Mouse (Mus musculus) embryonic facial prominence, embryonic 14.5 days (tissue): ENCODE data around the gene Macrod2. TPM values are rescaled to one million over a fixed set of nuclear protein-coding genes. Genes with fewer than 3 reads are reported as not detected.
A peak's percentile ranks its signal among the peaks of the same experiment; 100 is the strongest.

Source experiments
- ATAC-seq: fragments of 200-750 bp; cut with Nextera tagmentation; 2 replicates; pipeline ENCODE4 v1.8.0; 2017; ENCODE audit warnings: low read depth, moderate number of reproducible peaks, moderate TSS enrichment
- DNase-seq: peaks from one replicate; pipeline ENCODE4 v3.0.0-alpha.2; 2015; ENCODE audit warnings: low spot score
- H3K27ac ChIP-seq: fragments of 300-500 bp; sonication (generic); replicated peaks from 2 replicates; pipeline ENCODE4 v1.5.1; 2014; ENCODE audit warnings: low read depth, mild to moderate bottlenecking, low read length, moderate library complexity
- H3K27me3 ChIP-seq: fragments of 300-500 bp; sonication (generic); replicated peaks from 2 replicates; pipeline ENCODE4 v1.6.1; 2014; ENCODE audit warnings: low read length; ENCODE audit not compliant: control insufficient read depth, insufficient read depth
- H3K36me3 ChIP-seq: fragments of 300-500 bp; sonication (generic); 2 replicates; pipeline ENCODE4 v1.6.1; 2014; ENCODE audit warnings: low read length, mixed read lengths; ENCODE audit not compliant: control insufficient read depth, insufficient read depth
- H3K4me1 ChIP-seq: fragments of 300-500 bp; sonication (generic); 2 replicates; pipeline ENCODE4 v1.6.1; 2014; ENCODE audit warnings: antibody characterized with exemption, low read length; ENCODE audit not compliant: control insufficient read depth, insufficient read depth
- H3K4me2 ChIP-seq: fragments of 300-500 bp; sonication (generic); 2 replicates; pipeline ENCODE4 v1.6.1; 2014; ENCODE audit warnings: low read depth, mild to moderate bottlenecking, low read length, moderate library complexity, mixed read lengths
- H3K4me3 ChIP-seq: fragments of 300-500 bp; sonication (generic); 2 replicates; pipeline ENCODE4 v1.5.1; 2014; ENCODE audit warnings: low read depth, mild to moderate bottlenecking, low read length
- H3K9ac ChIP-seq: fragments of 300-500 bp; sonication (generic); 2 replicates; pipeline ENCODE4 v1.6.1; 2014; ENCODE audit warnings: low read depth, mild to moderate bottlenecking, low read length, moderate library complexity, mixed read lengths
- H3K9me3 ChIP-seq: fragments of 300-500 bp; sonication (generic); 2 replicates; pipeline ENCODE4 v1.6.1; 2016; ENCODE audit warnings: low read length; ENCODE audit not compliant: control insufficient read depth
- WGBS: fragments of 180-500 bp; shearing (Covaris S2); extraction: QIAGEN DNeasy Blood & Tissue Kit; methylation state at CpG from one replicate; pipeline ENCODE4 v1.1.7; 2014; 5-methylcytosine and 5-hydroxymethylcytosine counted together
- polyA plus RNA-seq: library from polyadenylated mRNA; unstranded; fragments of >200 nt; fragmentation: Nextera tagmentation; extraction: Ambion mirVana; gene quantifications from 2 replicates; pipeline ENCODE4 v1.2.1, GENCODE M21; 2014

Macrod2 gene
- polyA plus RNA-seq, 1 experiment from 2014 or later: 29.2 TPM

- DNase-seq: peak; percentile 42
- peak overlapping the region; percentile 36 for H3K27ac ChIP-seq
- no peaks in the 10 kb centered on the region for H3K27me3 ChIP-seq
- H3K9me3 ChIP-seq: no peaks in the 10 kb centered on the region
- peak overlapping the region; percentile 71 for H3K4me2 ChIP-seq
- 0 out of 2 replicates have a peak, but pooled peaks cover 2% of the 10 kb centered on the region for H3K36me3 ChIP-seq
- H3K9ac ChIP-seq: peak overlapping the region; percentile 65
- peaks cover 27% of the 10 kb centered on the region for H3K4me1 ChIP-seq
- peak overlapping the region; percentile 59 for H3K4me3 ChIP-seq
- WGBS: 30% methylated on average over 2 of the region's 2 CpGs
- no peak for ATAC-seq
Observed at GRCm38 (mm10) chr2:140669081-140669480, 274.0 kb downstream of the Macrod2 start.

GRCm38 (mm10) chr2:140669786-140670185, 274.7 kb downstream of the Macrod2 start:
- Histone ChIP-seq H3K4me1 (peaks cover 22% of the 10 kb centered on the region), H3K4me2 (peak overlapping the region; percentile 71), H3K9me3 (no peaks in the 10 kb centered on the region), H3K36me3 (no peaks in the 10 kb centered on the region), H3K27ac (peak overlapping the region; percentile 44; the same call in 1 of the 2 replicates), H3K9ac (peak overlapping the region; percentile 81), H3K4me3 (peak overlapping the region; percentile 59), H3K27me3 (no peaks in the 10 kb centered on the region)
- DNase-seq (no peak), ATAC-seq (no peak)
- WGBS: 19% methylated on average over 2 of the region's 2 CpGs

GRCm38 (mm10) chr2:140670457-140670856, 275.3 kb downstream of the Macrod2 start:
- Histone ChIP-seq H3K4me1 (peaks cover 18% of the 10 kb centered on the region), H3K4me3 (peak overlapping the region; percentile 59), H3K9ac (peak overlapping the region; percentile 81), H3K27me3 (no peaks in the 10 kb centered on the region), H3K9me3 (no peaks in the 10 kb centered on the region), H3K27ac (peak overlapping the region; percentile 88), H3K36me3 (no peaks in the 10 kb centered on the region), H3K4me2 (peak overlapping the region; percentile 71)
- WGBS: under 1% methylated on average over 12 of the region's 12 CpGs
- ATAC-seq (peak; percentile 20; the same call in 1 of the 2 replicates), DNase-seq (peak; percentile 79)

- WGBS: under 1% methylated on average over 24 of the region's 26 CpGs
Observed at GRCm38 (mm10) chr2:140670963-140671702, 276.0 kb downstream of the Macrod2 start, which contains the start of gene Flrt3. Gene Flrt3 (minus strand): TSS chr2:140671469.

GRCm38 (mm10) chr2:140673466-140673865, 278.4 kb downstream of the Macrod2 start:
- H3K27me3 ChIP-seq: no peaks in the 10 kb centered on the region
- no peak overlapping the region for H3K4me3 ChIP-seq
- H3K36me3 ChIP-seq: no peaks in the 10 kb centered on the region
- H3K4me2 ChIP-seq: no peak overlapping the region
- no peaks in the 10 kb centered on the region for H3K9me3 ChIP-seq
- H3K4me1 ChIP-seq: 0 out of 2 replicates have a peak, but pooled peaks cover 4% of the 10 kb centered on the region
- DNase-seq (no peak), ATAC-seq (no peak)
- no peak overlapping the region for H3K27ac ChIP-seq
- 73% methylated on average over 5 of the region's 5 CpGs for WGBS
- H3K9ac ChIP-seq: no peak overlapping the region

More at GRCm38 (mm10) chr2:140670963-140671702, 276.0 kb downstream of the Macrod2 start, which contains the start of gene Flrt3:
- Histone ChIP-seq H3K36me3 (no peaks in the 10 kb centered on the region), H3K4me1 (peaks cover 13% of the 10 kb centered on the region; the same call in 1 of the 2 replicates), H3K4me2 (peak within 1 kb of the TSS; percentile 71), H3K9ac (peak within 1 kb of the TSS; percentile 81), H3K27me3 (no peaks in the 10 kb centered on the region), H3K9me3 (no peaks in the 10 kb centered on the region), H3K4me3 (peak within 1 kb of the TSS; percentile 59), H3K27ac (peak within 1 kb of the TSS; percentile 88)
- DNase-seq: peak; percentile 99
- ATAC-seq: peak; percentile 98

- H3K9me3 ChIP-seq: no peaks in the 10 kb centered on the region
- no peak overlapping the region for H3K27ac ChIP-seq
- no peak for ATAC-seq
- WGBS: 40% methylated on average over 3 of the region's 3 CpGs
- 0 out of 2 replicates have a peak, but pooled peaks cover 4% of the 10 kb centered on the region for H3K4me1 ChIP-seq
- H3K36me3 ChIP-seq: no peaks in the 10 kb centered on the region
- no peak overlapping the region for H3K4me3 ChIP-seq
- no peak overlapping the region for H3K9ac ChIP-seq
- no peak overlapping the region for H3K4me2 ChIP-seq
- no peaks in the 10 kb centered on the region for H3K27me3 ChIP-seq
- no peak for DNase-seq
Observed at GRCm38 (mm10) chr2:140676728-140677127, 281.6 kb downstream of the Macrod2 start.

GRCm38 (mm10) chr2:140690906-140691305, 295.8 kb downstream of the Macrod2 start:
- no peaks in the 10 kb centered on the region for H3K27me3 ChIP-seq
- 83% methylated on average over 2 of the region's 2 CpGs for WGBS
- H3K9me3 ChIP-seq: no peaks in the 10 kb centered on the region
- no peak overlapping the region for H3K9ac ChIP-seq
- no peaks in the 10 kb centered on the region for H3K36me3 ChIP-seq
- ATAC-seq: no peak
- no peak overlapping the region for H3K4me2 ChIP-seq
- H3K4me1 ChIP-seq: no peaks in the 10 kb centered on the region
- no peak for DNase-seq
- no peak overlapping the region for H3K27ac ChIP-seq
- no peak overlapping the region for H3K4me3 ChIP-seq

GRCm38 (mm10) chr2:140691403-140691802, 296.3 kb downstream of the Macrod2 start:
- Histone ChIP-seq H3K27ac (no peak overlapping the region), H3K9me3 (no peaks in the 10 kb centered on the region), H3K4me3 (no peak overlapping the region), H3K4me2 (no peak overlapping the region), H3K36me3 (no peaks in the 10 kb centered on the region), H3K9ac (no peak overlapping the region), H3K4me1 (no peaks in the 10 kb centered on the region), H3K27me3 (no peaks in the 10 kb centered on the region)
- ATAC-seq (no peak), DNase-seq (no peak)
- WGBS: 65% methylated on average over 1 of the region's 1 CpGs
